Mouse (Mus musculus): ENCODE measurements at regions not wholly inside any gene's neighbourhood (a gene's known extent, or its start where the extent isn't known, plus 50 kb on each side); places are given as distances from the start of the nearest gene placed in this dataset.

- TF ChIP-seq CTCF (IDR thresholded peaks at IDR 0.05; ENCODE audit: low read depth) (no peak), EP300 (IDR thresholded peaks at IDR 0.05; ENCODE audit: low read depth) (no peak)
Measured at GRCm38 (mm10) chr8:30733385-30733784, 2695.1 kb upstream of the 5930422O12Rik start.

All from heart, postnatal 0 days (tissue).